Mouse (Mus musculus) urinary bladder, postnatal 36 days (tissue): Measurements from ENCODE around the gene Rbm12.
"Not testable (repeated sequence)": the region's sequence is repeated elsewhere in the genome, so short reads cannot be mapped to it uniquely, and the experiment has no call there.

ENCODE experiments used
- DNase-seq, 2 experiments: peaks; one replicate each; pipeline ENCODE4 v3.0.0; 2022; ENCODE audit warnings: low spot score in 2 of 2, mixed read lengths in 1 of 2

The Rbm12 gene

DNA sequence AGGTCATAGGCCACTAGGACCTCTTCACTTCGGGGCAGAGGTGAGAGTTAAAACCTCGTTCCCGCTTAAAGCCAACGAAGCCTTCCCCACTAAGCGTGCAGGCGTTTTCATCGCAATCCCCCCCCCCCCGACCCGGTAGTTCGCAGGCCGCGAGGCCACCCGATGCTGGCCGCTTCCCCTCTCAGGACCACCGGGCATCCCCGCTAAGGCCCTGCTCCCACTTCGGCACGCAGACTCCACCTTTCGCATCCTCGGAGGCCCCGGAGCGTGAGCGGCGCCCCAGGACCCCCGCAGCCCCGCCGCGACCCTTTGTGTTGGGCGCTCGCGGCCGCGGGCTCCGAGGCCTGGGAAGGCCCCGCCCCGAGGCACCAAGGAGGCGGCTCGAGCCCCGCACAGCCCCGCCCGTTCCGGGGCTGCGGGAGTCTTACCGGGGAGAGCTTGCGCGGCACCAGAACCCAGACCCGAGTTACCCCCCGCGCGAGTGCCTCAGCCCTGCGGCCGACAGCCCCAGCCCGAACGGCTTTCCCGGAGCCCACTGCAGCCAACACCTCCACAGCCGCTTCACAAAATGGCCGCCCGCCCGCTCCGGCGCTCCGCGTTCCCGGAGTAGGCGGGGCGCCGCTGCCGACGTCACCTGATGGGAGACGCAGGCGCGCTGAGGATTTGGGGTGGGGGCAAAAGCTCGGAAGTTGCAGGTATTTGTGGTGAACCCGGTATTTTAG, at the start of gene Rbm12, which contains the start of gene Cpne1:
Rbm12 (minus strand) TSS at position 621 of the 722 bp plus-strand sequence.
Cpne1 (minus strand) TSS at position 608 of the 722 bp plus-strand sequence.
- DNase-seq = peak; percentile 89 to 91

DNA sequence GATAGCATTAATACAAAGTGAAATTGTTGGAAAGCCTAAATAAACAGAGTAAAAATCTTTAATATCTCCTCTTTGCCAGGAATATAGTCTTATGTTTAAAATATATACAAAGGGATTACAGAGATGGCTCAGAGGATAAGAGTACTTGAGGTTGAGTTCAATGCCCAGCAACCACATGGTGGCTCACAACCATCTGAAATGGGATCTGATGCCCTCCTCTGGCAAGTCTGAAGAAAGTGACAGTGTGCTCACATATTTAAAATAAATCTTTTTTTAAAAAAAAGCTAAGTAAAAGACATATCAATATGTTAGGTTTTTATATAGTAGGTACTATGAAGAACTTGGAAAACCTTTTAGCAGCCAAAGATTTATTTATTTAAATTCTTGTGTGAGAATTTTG, 39.8 kb upstream of the Rbm12 start:
- DNase-seq = no peak

DNA sequence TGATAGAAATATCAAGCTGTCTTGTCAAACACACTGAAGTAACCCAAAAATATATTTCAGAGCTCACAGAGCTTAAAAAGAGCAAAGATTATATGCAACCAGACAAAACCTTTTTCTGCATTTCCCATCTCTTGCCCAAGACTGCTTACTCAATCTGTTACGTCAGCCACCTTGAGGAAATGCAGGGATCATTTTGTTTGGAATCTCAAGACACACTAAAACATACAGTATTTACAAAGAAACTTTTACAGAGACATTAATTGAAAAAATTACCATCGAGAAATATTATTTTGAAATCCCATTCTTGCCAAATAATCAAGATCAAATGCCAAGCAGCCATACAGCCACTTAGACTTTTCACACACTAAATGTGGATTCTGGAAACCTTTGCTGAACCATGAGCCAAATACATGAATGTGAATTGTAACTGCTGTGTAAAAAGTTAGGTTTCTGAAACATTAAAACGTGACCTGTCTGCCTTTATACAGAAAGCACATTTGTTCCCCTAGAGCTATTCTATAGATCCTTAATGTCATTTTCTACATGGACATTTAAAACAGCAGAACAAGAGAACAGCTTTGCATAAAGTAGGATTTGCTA, 35.6 kb upstream of the Rbm12 start:
- no peak for DNase-seq

DNA sequence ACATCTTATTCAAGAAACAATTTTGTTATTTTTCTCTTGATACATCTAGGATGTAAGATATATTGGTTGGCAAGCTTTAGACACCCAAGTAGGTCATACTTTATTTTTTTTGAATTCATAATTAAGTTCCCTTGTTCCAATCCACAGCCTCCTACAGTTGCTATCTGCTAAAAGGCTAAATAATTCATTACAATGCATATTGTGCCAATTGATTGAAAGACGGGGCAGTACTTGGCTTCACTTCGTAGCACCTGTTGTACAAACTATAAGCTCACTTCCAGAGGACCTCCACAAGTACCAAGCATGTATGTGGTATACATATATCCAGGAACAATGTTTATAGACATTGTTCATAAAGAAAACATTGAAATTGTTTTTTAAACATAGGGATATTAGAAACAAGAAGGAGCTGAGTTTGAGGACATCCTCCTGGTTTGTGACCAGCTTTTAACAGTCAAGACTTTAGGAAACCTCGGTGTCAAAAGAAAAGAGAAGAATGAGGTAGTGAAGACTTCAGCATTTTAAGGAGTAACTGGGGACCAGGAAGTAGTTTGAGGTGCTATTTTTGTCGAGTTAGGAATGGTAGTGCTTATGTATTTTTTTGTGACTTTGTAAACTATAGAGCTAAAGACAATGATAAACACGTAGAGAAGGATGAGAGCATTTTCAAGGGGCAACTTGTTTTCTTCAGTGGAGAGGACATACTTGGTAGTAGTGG, 34.7 kb upstream of the Rbm12 start:
- no peak for DNase-seq

DNA sequence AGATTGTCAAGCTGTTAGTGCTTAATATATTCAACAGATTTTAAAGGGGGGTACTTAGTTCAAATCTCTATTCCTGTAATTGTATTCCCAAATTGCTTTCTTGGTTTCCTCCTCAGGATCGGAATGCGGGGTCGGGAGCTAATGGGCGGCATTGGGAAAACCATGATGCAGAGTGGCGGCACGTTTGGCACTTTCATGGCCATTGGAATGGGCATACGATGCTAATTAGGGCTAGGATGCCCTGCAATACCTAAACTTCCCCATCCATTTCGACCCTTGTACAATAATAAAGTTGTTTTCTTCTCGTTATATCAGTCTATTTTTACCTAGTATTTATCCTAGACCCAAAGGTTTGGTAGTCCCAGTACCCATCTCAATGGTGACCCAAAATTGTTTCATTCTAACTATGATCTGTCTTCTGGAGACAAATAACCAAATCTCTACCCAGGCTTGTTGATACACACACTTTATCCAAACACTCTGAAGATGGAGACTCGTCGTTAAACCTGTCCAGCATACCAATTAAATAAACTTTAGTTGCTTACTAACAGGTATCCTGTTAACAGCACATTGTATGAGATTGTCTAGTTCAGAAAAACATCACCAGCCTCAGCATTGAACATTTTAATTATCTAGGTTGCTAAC, 33.8 kb upstream of the Rbm12 start:
- DNase-seq = no peak

DNA sequence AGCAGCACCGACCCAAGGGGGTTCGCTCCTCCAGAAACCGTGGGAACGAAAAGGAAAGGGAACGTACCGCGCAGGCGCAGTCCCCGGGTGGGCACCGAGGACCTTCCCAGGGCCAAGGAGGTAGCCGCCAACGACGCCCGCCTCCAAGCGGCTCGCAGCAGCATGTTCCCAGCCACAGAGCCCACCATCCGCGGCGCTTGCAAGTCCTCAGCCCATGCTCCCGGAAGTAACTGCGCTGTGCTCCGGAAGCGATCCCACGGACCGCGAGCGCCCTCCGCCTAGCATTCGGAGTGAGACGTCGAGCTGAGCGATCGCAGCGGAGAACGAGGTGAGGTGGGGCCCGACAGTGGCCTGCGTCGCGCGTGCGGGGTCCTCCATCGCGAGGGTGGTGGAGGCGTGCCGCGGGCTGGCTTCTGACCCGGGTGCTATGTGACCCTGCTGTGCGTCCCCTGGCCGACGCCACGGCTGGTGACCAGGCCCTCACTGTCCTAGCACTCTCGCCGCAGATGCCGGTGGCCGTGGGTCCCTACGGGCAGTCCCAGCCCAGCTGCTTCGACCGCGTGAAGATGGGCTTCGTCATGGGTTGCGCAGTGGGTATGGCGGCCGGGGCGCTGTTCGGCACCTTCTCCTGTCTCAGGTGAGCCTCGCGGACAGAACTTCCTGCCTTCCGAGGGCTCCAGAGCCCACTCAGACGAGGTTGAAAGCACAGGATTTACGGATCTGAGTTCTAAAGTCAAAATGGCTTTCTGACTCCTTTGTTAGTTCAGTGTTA, 32.4 kb upstream of the Rbm12 start, which contains the start of the genes Romo1 and Nfs1:
Romo1 (plus strand) TSS at position 87 of the 772 bp plus-strand sequence.
Nfs1 (minus strand) TSS at position 234 of the 772 bp plus-strand sequence.
- DNase-seq = peak; percentile 85 to 89

DNA sequence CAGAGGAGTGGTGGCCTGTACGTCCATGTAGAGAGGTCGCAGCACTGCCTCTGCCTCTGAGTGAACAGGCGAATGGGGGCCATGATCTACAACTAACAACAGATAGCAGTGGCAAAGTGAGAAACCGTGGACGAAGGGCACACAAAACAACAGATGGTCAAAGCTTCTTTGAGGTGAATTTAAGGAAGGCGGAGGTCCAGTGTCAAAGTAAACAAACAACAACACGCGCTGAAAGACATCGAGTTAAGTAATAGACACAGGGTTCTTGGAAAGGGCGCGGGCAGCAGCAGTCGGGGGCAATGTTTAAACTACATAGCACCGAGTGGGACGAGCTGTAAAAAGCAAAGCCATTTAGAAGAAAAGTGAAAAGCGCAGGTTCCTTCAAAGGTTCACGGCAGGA, 31.6 kb upstream of the Rbm12 start:
- DNase-seq = peak in 1 of 2 experiments; percentile 6

DNA sequence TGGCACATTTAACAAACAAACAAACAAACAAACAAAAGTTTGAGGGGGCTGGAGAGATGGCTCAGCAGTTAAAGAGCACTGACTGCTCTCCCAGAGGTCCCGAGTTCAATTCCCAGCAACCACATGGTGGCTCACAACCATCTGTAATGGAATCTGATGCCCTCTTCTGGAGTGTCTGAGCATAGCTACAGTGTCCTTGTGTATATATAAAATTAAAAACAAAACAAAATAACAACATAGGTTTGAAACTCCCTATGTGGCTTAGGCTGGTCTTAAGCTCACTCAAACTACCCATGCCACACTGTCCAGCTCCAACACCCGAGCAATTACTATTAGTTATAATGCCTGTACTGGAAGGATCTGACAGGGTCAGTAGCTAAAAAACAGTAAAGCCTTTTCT, 31.0 kb upstream of the Rbm12 start:
- DNase-seq = no peak

DNA sequence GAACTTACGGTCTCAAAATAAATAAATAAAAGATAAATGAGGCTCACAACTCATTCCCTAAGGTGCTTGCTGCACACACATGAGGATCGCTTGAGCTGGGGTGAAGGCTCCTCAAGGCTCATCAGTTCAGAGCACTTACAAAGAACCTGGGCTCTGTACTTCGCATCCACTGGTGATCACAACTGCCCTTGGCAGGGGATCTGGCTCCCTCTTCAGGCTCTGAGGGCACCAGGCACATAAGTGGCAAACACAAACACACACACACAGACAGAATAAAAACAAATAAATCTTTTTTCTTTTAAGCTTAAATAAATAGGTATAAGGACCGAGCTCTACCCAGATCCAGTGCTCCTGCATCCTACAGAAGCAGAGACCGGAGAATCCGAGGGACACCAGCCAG, 23.9 kb upstream of the Rbm12 start:
- DNase-seq = no peak

DNA sequence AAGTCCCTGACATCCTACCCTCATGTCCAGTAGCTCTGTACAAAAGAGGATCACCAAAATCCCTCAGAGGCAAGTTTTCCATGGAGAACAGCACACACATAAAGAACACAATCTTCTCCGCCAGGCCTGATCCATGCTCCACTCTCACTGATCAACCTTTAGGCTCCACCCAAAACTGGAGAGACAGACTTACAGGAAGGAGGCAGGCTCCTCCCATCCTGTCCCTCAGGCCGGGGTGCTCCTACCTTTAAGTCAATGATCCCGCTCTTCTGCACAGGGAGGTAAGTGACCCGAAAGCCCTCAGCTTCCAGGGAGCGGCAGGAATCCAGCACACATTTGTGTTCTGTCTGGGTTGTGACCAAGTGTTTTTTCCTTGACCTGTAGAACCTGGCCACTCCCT, 22.4 kb upstream of the Rbm12 start:
- DNase-seq = no peak

DNA sequence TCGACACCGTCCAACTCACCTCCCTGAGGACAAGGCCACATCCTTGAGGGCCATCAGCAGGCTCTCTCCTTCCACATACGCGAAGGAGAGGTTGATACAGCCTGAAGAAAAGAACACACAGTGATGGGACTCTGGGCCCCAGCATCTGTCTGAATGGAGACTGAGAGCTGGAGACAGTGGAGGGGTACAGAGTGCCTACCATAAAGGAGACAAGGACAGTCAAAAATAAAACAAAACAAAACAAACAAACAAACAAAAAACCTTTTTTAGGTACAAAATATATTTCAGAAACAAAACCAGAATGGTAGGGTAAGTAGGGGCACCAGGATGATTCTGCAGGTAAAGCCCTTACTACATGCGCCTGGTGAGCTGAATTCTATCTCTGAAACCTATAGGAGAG, 15.2 kb upstream of the Rbm12 start, which contains the start of gene Gm28036:
Gm28036 (minus strand) TSS at position 101 of the 400 bp plus-strand sequence.
- DNase-seq = no peak

DNA sequence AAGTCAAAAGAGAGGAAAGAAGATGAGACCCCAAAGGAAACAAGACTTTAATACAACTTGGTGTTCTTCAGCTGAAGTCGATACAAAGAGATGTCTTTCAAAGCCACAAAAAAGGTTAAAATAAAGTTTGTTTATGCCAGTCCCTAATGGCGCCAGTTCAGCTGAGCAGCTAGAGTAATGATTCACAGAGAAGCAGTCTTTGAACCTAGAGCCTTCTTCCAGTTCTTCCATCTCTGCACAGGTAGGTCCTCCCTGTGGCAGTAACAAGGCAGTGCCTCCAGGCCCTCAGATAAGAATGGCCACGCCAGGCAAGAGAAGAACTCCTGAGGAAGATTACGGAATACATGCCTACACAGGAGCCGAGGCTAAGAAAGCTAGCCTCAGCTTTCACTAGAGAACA, 12.0 kb upstream of the Rbm12 start:
- DNase-seq = no peak

DNA sequence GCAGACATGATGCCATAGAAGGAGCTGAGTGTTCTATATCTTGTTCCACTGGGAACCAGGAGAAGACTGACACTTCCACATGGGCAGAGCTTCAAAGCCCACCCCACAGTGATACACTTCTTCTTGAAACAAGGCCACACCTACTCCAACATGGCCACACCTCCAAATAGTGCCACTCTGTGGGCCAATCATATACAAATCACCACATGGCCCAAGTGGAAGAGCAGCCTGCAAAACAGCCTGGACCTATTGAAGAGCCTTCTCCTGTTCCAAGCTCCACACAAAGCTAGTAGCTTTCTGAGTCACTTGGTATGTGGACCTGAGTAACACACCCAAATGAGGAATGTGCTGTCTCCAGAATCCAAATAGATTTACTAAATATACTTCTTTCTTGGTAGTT, 7.8 kb upstream of the Rbm12 start:
- DNase-seq = no peak

DNA sequence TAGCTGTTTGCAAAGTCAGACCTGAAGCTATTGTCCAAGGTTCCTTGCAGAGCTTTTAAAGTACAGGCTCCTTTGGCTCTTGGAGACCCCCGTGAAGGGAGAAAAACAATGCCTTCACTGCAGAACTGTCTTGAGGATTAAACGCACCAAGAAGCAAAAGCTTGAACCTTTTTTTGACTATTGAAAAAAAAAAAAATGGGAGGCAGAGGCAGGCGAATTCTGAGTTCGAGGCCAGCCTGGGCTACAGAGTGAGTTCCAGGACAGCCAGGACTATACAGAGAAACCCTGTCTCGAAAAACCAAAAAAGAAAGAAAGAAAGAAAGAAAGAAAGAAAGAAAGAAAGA, 274 bp upstream of the Rbm12 start:
- DNase-seq = not testable (repeated sequence)

DNA sequence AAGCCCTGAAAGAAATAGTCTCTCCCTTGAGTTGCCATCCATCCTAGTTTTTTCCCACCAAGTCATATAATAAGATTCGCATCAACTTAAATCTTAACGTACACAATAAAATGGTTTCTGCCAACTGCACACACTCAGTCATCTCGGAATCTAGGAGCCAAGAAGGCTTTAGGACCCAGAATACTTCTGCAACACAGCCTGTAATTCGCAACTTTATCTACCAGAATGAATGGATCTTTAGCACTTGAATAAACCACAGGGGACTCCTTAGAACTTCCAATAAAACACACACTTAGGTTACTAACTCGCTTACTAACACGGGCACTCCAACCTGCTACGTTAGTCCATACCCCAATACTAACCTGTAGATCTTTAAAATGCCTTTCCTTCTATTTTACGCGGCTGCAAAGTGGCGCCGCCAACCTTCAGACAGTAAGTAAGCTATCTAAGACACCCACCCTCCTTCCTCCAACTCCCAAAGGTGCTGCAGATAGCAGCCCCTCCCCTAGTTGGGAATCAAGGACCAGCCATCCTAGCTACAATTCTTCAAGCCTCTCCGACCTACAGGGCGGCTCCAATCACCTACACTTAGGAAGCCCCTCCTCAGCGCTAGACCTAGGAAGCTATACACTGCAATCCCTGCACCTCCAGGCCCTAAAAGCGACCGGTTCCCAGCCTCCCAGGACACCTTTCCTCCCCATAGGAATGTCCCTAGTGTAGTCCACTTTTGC, 986 bp downstream of the Rbm12 start:
- no peak for DNase-seq

DNA sequence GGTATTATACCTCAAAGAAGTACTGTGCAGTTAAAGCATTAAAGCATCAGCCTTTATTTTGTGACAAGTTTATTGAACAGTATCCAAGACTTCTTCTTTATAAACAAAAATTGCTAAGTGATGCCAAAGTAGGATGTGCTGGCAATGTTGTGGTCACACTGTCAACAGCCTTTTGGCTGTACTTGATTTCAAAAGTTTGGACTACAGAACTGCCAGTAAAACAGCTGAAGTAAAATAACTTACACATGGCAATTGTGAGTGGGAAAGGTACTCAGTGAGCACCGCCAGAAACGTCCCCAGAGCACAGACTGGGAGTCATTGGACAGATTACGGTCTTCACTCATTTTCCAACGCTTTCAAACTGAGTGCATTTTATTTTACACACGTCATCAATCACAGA, 19.9 kb downstream of the Rbm12 start:
- no peak for DNase-seq

DNA sequence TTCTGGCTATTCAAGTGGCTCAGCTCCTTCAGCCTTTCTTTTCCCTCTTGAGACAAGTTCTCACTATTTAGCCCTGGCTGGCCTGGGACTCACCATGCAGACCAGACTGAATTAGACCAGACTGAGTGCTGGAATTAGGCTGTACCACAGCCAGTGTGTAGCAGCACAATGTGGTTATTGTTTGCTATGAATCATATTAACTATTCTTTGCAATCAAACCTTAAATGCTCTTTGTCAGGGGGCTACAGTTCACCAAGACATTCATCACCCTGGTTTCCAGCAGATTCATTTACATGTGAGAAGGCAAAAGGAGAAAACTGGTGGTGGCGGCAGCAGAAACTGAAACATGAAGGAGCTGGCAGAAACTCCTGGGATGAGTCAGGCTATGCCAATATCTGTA, 22.0 kb downstream of the Rbm12 start:
- no peak for DNase-seq

DNA sequence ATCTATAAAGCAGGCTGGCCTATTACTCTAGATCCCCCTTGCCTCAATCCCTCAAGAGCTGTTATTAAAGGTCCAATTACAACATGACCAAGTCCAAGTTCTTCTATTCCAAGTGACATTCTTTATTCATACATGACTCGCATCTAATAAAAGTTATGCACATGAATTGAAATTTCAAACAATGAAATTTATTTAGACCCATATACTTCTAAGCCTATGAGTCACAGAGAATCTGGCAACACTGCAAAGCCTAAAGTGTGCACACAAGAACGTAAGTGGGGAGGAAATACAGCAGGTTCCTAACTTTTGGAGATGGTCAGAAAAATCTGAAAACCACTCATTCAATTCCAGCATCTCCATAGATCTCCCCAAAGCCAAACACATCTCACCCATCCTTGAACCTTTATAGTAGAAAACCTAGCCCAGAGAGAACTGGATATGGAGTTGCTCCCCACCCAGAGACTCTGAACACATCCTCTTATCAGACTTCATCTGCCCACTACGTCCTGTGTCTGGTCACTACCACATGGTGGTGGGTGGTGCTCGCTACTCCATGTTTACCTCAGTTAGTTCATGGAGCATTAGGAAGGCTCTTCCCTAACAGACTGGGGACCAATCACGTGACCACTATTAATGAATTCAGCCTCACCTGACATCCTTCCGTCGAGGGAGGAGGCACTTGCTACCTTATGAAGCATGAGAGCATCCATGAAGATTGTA, 24.2 kb downstream of the Rbm12 start:
- DNase-seq = no peak

DNA sequence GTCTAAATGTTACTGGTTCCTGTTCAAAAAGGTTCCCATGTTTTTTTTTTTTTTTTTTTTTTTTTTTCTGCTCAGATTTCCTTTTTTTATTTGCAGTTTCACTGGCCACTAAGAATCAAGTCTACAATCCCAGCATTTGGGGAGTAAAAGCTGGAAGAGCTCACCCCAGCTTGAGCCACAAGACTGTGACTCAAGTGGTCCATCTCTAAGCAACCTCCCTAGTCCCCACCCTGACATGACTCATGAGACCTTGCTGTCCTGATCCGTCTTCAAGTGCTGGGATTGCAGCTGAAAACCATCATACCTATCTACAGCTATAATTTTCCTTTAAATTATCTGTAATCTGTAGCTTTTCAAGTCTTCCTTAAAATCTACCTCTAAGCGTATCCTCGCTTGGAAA, 27.2 kb downstream of the Rbm12 start:
- no peak for DNase-seq

DNA sequence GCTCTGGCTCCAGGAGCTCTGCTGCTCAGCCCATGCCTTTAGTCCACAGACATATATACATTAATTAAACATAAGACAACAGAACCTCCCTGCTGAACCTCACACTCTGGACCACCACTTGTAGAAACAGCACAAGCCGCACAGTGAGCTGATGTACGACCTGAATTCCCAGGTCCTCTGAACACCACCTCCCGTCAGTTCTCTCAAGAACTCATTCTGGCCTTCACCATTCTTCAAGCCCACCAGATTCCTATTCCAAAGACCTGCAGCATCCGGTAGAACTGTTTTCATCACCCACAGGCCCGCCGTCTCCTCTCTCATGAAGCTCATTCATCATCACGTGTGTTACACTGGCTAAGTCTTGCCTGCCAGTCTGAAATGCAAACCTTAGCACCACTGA, 31.4 kb downstream of the Rbm12 start:
- no peak for DNase-seq
